Mouse (Mus musculus): ENCODE data around the gene Gadd45a.

- TF ChIP-seq CTCF (conservative IDR thresholded peaks at IDR 0.05 in 1 of 2, IDR thresholded peaks at IDR 0.05 in 1 of 2; ENCODE audit: low read depth in 2 of 2, low read length in 2 of 2): no peak
- TF ChIP-seq MAZ (IDR thresholded peaks at IDR 0.05; ENCODE audit: low read depth, low read length): 0 out of 2 replicates have a peak, but pooled peaks have one; percentile 42
- peak; percentile 22; the same call in 1 of the 2 replicates for TF ChIP-seq ELF1 (IDR thresholded peaks at IDR 0.05; ENCODE audit: low read depth, low read length)
- TF ChIP-seq PAX5 (IDR thresholded peaks at IDR 0.05; ENCODE audit: low read length): no peak
- TF ChIP-seq EP300 (IDR thresholded peaks at IDR 0.05; ENCODE audit: low read length): peak; percentile 35
- no peak for TF ChIP-seq USF1 (IDR thresholded peaks at IDR 0.05; ENCODE audit: low read depth, low read length)
- no peak for TF ChIP-seq TBP (conservative IDR thresholded peaks at IDR 0.05; ENCODE audit: low read depth, low read length)
- TF ChIP-seq POLR2A (IDR thresholded peaks at IDR 0.05; ENCODE audit: low read depth, low read length): no peak
- TF ChIP-seq JUN (IDR thresholded peaks at IDR 0.05; ENCODE audit: insufficient read depth, low read depth, low read length): no peak
- no peak; the same call in 1 of the 2 replicates for TF ChIP-seq MXI1 (IDR thresholded peaks at IDR 0.05; ENCODE audit: low read depth, low read length)
- peak; percentile 54 for TF ChIP-seq ETS1 (conservative IDR thresholded peaks at IDR 0.05; ENCODE audit: low read depth, low read length)
These were observed 32.6 kb upstream of the Gadd45a start for GRCm38 (mm10) chr6:67069800-67070315.
